Mouse (Mus musculus) stomach, postnatal 0 days (tissue): ENCODE data around the gene Kars.

Experiments
- CTCF ChIP-seq: IDR thresholded peaks from 2 replicates; pipeline ENCODE4 v1.5.1; 2016; ENCODE audit warnings: antibody characterized with exemption, low read depth, mild to moderate bottlenecking, moderate library complexity
- EP300 ChIP-seq: optimal IDR thresholded peaks from 2 replicates; pipeline ENCODE3; 2016; ENCODE audit warnings: antibody characterized with exemption

DNA sequence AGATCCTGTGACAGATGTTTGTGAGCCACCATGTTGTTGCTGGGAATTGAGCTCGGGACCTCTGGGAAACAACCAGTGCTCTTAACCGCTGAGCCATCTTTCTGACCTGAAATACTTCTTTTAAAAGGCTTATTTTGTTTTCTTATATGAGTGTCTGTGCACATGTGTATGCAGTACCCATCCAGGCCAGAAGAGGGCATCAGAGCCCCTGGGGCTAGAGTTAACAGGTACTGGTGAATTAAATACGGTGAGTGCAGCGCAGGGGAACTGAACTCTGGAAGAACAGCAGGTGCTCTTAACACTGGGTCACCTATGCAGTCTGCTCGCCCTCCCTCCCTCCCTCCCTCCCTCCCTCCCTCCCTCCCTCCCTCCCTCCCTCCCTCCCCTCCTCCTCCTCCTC, 34.1 kb upstream of the Kars start:
- peak; percentile 43 for TF ChIP-seq CTCF
- no peak for TF ChIP-seq EP300
